Mouse (Mus musculus): ENCODE data around the gene Dtnb. TPM values are rescaled to one million over a fixed set of nuclear protein-coding genes. Genes with fewer than 3 reads are reported as not detected.
A peak's percentile ranks its signal among the peaks of the same experiment; 100 is the strongest.

Dtnb gene
- polyA plus RNA-seq, 1 experiment from 2014 or later = 42.4 TPM

DNA sequence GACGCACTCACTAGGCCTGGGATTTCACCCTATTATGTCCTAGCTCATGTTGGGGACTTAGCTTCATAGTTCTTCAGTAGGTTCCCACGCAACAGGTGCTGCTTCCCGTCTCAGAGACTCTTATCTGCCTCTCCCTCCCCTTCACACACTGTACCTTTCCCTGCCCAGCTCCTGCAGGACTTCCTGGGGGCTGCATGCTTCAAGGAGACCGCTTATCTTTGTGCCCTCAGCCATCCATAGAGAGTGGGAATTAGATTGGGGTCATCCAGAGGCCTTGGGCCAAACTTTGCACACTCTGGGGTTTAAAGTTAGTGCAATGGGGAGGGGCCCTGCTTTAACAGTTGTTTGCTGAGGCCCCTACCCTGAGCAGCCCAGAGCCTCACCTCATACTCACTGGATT is 212.5 kb downstream of the Dtnb start:
- 70% methylated on average over 4 of the region's 4 CpGs for WGBS
- no peak for DNase-seq (ENCODE audit: low spot score)
- Histone ChIP-seq H3K4me1 (ENCODE audit: control insufficient read depth, insufficient read depth, low read length) (peaks cover 21% of the 10 kb centered on the region), H3K9me3 (ENCODE audit: control insufficient read depth, low read length) (no peaks in the 10 kb centered on the region), H3K27ac (ENCODE audit: low read depth, low read length) (no peak overlapping the region), H3K9ac (ENCODE audit: low read length) (no peak overlapping the region), H3K4me3 (ENCODE audit: low read depth, low read length) (no peak overlapping the region), H3K27me3 (ENCODE audit: control insufficient read depth, insufficient read depth, low read length) (no peaks in the 10 kb centered on the region), H3K4me2 (ENCODE audit: low read depth) (no peak overlapping the region), H3K36me3 (ENCODE audit: control insufficient read depth, insufficient read depth, low read length) (no peaks in the 10 kb centered on the region)
- no peak for ATAC-seq (ENCODE audit: insufficient read depth, low FRiP score, low TSS enrichment)

DNA sequence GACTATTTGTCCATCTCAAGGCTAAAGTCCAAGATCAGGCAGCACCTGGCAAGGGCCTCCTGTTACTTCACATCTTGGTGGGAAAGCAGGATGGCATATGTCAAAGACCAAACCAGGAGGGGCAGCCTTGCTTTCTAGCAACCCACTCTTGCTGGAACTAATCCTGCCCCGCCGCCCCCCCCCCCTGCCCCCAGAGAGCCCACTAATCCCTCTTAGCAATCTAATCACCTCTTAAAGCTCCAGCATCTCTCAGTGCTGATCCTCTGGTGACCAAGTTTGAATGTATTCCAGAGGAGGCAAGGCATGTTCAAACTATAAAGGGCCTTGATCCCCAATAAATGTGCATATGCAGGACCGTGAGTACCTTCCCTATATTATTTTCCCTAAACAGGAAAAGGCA is 214.9 kb downstream of the Dtnb start:
- Histone ChIP-seq H3K4me1 (ENCODE audit: control insufficient read depth, insufficient read depth, low read length) (peaks cover 11% of the 10 kb centered on the region), H3K9me3 (ENCODE audit: control insufficient read depth, low read length) (no peaks in the 10 kb centered on the region), H3K27ac (ENCODE audit: low read depth, low read length) (no peak overlapping the region), H3K4me3 (ENCODE audit: low read depth, low read length) (no peak overlapping the region), H3K36me3 (ENCODE audit: control insufficient read depth, insufficient read depth, low read length) (no peaks in the 10 kb centered on the region), H3K9ac (ENCODE audit: low read length) (no peak overlapping the region), H3K4me2 (ENCODE audit: low read depth) (no peak overlapping the region), H3K27me3 (ENCODE audit: control insufficient read depth, insufficient read depth, low read length) (no peaks in the 10 kb centered on the region)
- WGBS = 75% methylated on average over 3 of the region's 3 CpGs
- ATAC-seq (ENCODE audit: insufficient read depth, low FRiP score, low TSS enrichment) (no peak), DNase-seq (ENCODE audit: low spot score) (no peak)

DNA sequence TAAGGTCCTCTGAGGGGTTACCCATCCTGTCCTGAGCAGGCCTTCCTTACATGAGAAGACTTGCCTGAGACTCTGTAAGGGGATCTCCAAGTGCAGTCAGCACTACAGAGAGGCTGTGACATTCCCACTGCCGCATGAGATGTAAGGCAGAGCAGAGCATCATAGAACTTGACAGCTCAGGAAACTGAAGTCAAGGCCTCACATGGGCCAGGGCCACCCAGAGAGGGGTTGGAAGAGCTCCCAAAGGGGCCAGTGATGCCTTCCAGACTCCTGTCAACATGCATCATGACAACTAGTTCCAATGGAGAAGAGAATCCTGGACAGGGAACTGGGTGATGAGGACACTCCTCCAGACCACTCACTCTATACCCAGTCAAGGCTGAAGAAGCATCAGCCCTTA is 215.4 kb downstream of the Dtnb start:
- Histone ChIP-seq H3K27ac (ENCODE audit: low read depth, low read length) (no peak overlapping the region), H3K9me3 (ENCODE audit: control insufficient read depth, low read length) (no peaks in the 10 kb centered on the region), H3K9ac (ENCODE audit: low read length) (no peak overlapping the region), H3K36me3 (ENCODE audit: control insufficient read depth, insufficient read depth, low read length) (no peaks in the 10 kb centered on the region), H3K4me1 (ENCODE audit: control insufficient read depth, insufficient read depth, low read length) (peaks cover 11% of the 10 kb centered on the region), H3K4me2 (ENCODE audit: low read depth) (no peak overlapping the region), H3K27me3 (ENCODE audit: control insufficient read depth, insufficient read depth, low read length) (no peaks in the 10 kb centered on the region), H3K4me3 (ENCODE audit: low read depth, low read length) (no peak overlapping the region)
- no peak for ATAC-seq (ENCODE audit: insufficient read depth, low FRiP score, low TSS enrichment)
- DNase-seq (ENCODE audit: low spot score) = no peak
- 74% methylated on average over 1 of the region's 1 CpGs for WGBS

DNA sequence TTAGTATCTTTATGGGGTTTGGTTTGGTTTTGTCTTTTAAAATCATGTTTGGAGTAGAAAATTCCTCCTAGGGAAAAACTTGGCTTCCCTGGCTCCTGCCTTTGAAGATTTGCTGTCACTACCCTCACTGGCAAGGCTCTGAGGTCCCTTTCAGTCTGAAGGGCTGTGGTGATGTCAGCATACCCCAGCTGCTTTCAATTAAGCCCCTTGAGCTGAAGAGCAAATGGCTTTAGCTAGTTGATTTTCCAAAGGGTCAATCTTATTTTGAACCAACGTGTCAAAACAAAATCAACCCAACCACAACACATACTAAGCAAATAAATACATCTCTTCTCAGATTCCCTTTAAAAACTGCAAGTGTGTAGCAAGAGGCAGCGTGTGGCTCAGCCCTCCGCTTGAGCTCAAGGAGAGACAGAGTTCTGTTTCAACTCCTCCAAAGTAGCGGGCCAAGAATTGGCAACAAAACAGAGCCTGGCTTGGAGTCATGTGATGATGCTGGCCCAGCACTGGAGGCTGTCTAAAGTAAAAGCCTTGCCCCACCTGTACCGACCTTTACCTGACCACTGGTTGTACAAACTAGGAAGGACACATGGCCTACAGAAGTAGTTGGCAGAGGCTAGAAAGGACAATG is 216.4 kb downstream of the Dtnb start:
- no peaks in the 10 kb centered on the region for H3K27me3 ChIP-seq (ENCODE audit: control insufficient read depth, insufficient read depth, low read length)
- 65% methylated on average over 5 of the region's 5 CpGs for WGBS
- H3K4me1 ChIP-seq (ENCODE audit: control insufficient read depth, insufficient read depth, low read length) = peaks cover 7% of the 10 kb centered on the region
- H3K9ac ChIP-seq (ENCODE audit: low read length) = no peak overlapping the region
- H3K27ac ChIP-seq (ENCODE audit: low read depth, low read length) = no peak overlapping the region
- DNase-seq (ENCODE audit: low spot score) (no peak), ATAC-seq (ENCODE audit: insufficient read depth, low FRiP score, low TSS enrichment) (no peak)
- H3K4me3 ChIP-seq (ENCODE audit: low read depth, low read length) = no peak overlapping the region
- H3K36me3 ChIP-seq (ENCODE audit: control insufficient read depth, insufficient read depth, low read length) = no peaks in the 10 kb centered on the region
- no peaks in the 10 kb centered on the region for H3K9me3 ChIP-seq (ENCODE audit: control insufficient read depth, low read length)
- no peak overlapping the region for H3K4me2 ChIP-seq (ENCODE audit: low read depth)

DNA sequence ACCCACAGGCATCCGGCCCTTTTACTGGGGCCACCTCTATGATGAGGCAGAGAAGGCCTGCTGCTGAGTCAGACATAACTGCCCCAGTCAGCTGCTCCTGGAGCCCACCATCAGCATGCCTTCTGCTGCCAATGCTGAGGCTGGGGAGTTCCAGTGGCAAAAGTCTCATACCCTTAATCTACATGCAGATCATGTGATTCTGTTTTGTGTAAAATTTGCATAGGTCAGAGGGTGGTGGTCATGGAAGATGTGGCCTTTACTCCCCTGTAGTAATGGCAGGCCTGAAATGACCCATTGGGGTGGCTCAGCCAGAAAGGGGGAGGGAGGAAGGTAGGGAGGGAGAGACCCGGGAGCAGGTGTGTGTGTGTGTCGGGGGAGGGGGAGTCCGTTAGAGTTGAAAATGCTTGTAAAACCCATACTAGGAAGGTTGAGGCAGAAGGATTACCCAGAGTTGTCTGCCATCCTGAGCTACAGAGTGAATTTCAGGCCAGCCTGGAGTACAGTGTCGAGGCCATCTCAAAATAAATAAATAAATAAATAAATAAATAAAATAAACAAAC is 217.5 kb downstream of the Dtnb start:
- Histone ChIP-seq H3K9ac (ENCODE audit: low read length) (no peak overlapping the region), H3K27me3 (ENCODE audit: control insufficient read depth, insufficient read depth, low read length) (no peaks in the 10 kb centered on the region), H3K9me3 (ENCODE audit: control insufficient read depth, low read length) (no peaks in the 10 kb centered on the region), H3K4me1 (ENCODE audit: control insufficient read depth, insufficient read depth, low read length) (peaks cover under 1% of the 10 kb centered on the region; the same call in 1 of the 2 replicates), H3K4me2 (ENCODE audit: low read depth) (no peak overlapping the region), H3K4me3 (ENCODE audit: low read depth, low read length) (no peak overlapping the region), H3K36me3 (ENCODE audit: control insufficient read depth, insufficient read depth, low read length) (no peaks in the 10 kb centered on the region), H3K27ac (ENCODE audit: low read depth, low read length) (no peak overlapping the region)
- DNase-seq (ENCODE audit: low spot score) = no peak
- ATAC-seq (ENCODE audit: insufficient read depth, low FRiP score, low TSS enrichment) = no peak
- WGBS = 70% methylated on average over 5 of the region's 5 CpGs

DNA sequence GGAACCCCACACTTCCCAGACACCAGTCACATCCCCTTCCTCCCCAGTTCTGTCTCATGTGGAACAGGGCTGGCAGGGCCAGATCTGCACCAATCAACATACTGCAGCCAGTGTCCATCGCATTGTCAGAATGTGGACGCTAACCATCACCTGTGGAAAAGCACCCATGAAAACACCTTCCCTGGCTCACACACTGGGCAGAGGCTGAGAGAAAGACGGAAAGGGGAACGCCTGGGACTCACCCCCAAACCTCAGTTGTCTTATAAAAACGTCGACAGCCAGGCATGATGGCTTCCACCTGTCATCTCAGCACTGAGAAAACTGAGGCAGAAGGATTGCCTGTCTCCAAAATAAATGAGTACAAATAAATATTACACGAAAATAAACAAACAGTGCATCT is 219.1 kb downstream of the Dtnb start:
- Histone ChIP-seq H3K9ac (ENCODE audit: low read length) (no peak overlapping the region), H3K4me3 (ENCODE audit: low read depth, low read length) (no peak overlapping the region), H3K27ac (ENCODE audit: low read depth, low read length) (no peak overlapping the region), H3K4me1 (ENCODE audit: control insufficient read depth, insufficient read depth, low read length) (no peaks in the 10 kb centered on the region; the same call in 1 of the 2 replicates), H3K27me3 (ENCODE audit: control insufficient read depth, insufficient read depth, low read length) (no peaks in the 10 kb centered on the region), H3K36me3 (ENCODE audit: control insufficient read depth, insufficient read depth, low read length) (no peaks in the 10 kb centered on the region), H3K9me3 (ENCODE audit: control insufficient read depth, low read length) (no peaks in the 10 kb centered on the region), H3K4me2 (ENCODE audit: low read depth) (peak overlapping the region; percentile 30)
- 57% methylated on average over 7 of the region's 7 CpGs for WGBS
- 0 out of 2 replicates have a peak, but pooled peaks have one; percentile 10 for ATAC-seq (ENCODE audit: insufficient read depth, low FRiP score, low TSS enrichment)
- no peak for DNase-seq (ENCODE audit: low spot score)

DNA sequence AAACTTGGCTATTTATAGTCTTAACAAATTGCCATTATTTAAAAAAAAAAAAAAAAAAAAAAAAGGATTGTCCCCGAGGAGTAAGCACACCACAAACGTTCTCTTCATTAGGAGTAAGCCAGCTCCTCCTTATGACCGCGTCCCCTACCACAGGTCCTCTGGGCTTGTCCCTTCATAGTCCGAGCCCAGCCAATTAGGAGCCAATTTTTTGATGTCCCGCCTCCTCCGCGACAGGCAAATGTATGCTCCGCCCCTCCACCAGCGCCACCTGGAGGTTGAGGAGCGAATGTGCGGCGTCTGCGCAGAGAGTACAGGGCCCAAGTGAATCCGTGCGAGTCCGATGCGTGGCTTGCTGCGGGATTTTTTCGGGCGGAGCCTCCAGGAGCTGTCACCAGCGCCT is 219.6 kb downstream of the Dtnb start:
- DNase-seq (ENCODE audit: low spot score) (peak; percentile 94), ATAC-seq (ENCODE audit: insufficient read depth, low FRiP score, low TSS enrichment) (peak; percentile 96)
- no peak overlapping the region for H3K27ac ChIP-seq (ENCODE audit: low read depth, low read length)
- H3K9ac ChIP-seq (ENCODE audit: low read length) = peak overlapping the region; percentile 44; the same call in 1 of the 2 replicates
- no peaks in the 10 kb centered on the region; the same call in 1 of the 2 replicates for H3K4me1 ChIP-seq (ENCODE audit: control insufficient read depth, insufficient read depth, low read length)
- peak overlapping the region; percentile 25 for H3K4me3 ChIP-seq (ENCODE audit: low read depth, low read length)
- H3K4me2 ChIP-seq (ENCODE audit: low read depth) = peak overlapping the region; percentile 47
- no peaks in the 10 kb centered on the region for H3K9me3 ChIP-seq (ENCODE audit: control insufficient read depth, low read length)
- WGBS = 0% methylated on average over 22 of the region's 22 CpGs
- no peaks in the 10 kb centered on the region for H3K36me3 ChIP-seq (ENCODE audit: control insufficient read depth, insufficient read depth, low read length)
- H3K27me3 ChIP-seq (ENCODE audit: control insufficient read depth, insufficient read depth, low read length) = no peaks in the 10 kb centered on the region

DNA sequence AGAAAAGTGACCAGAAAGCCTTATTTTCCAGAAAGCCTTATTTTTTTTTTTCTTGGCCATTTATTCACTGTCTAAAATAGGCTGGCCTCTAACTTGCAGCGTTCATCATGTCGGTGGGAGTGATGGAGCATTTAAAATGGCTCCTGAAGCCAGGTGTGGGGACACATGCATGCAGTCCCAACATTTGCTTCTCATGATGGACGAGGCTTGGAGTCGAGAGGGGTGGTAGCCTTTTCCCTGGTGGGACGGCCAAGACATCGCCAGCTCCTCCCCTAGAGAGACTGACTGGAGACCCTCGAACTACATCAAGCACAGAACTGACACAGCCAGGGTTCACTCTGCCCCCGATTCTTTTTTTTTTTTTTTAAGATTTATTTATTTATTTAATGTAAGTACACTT is 220.1 kb downstream of the Dtnb start:
- no peaks in the 10 kb centered on the region for H3K36me3 ChIP-seq (ENCODE audit: control insufficient read depth, insufficient read depth, low read length)

DNA sequence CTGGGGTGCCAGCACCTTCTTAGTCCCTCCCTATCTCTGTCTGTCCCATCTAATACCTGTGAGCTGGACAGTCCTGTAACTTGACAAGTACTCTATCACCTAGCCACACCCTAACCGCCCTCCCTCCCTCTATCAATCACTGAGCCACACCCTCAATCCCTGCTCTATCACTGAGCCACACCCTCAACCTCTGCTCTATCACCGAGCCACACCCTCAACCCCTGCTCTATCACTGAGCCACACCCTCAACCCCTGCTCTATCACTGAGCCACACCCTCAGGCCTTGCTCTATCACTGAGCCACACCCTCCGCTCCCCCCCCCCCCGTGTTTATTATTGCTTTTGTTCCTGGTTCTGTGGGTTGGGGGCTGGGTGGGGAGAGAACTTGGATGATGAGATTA is 223.4 kb downstream of the Dtnb start:
- 30% methylated on average over 4 of the region's 4 CpGs for WGBS
- ATAC-seq (ENCODE audit: insufficient read depth, low FRiP score, low TSS enrichment) (no peak), DNase-seq (ENCODE audit: low spot score) (no peak)
- Histone ChIP-seq H3K9me3 (ENCODE audit: control insufficient read depth, low read length) (no peaks in the 10 kb centered on the region), H3K27ac (ENCODE audit: low read depth, low read length) (no peak overlapping the region), H3K36me3 (ENCODE audit: control insufficient read depth, insufficient read depth, low read length) (no peaks in the 10 kb centered on the region), H3K4me2 (ENCODE audit: low read depth) (no peak overlapping the region), H3K9ac (ENCODE audit: low read length) (no peak overlapping the region), H3K4me3 (ENCODE audit: low read depth, low read length) (no peak overlapping the region), H3K4me1 (ENCODE audit: control insufficient read depth, insufficient read depth, low read length) (no peaks in the 10 kb centered on the region; the same call in 1 of the 2 replicates), H3K27me3 (ENCODE audit: control insufficient read depth, insufficient read depth, low read length) (no peaks in the 10 kb centered on the region)

More for the DNA sequence above, 220.1 kb downstream of the Dtnb start:
- 23% methylated on average over 8 of the region's 8 CpGs for WGBS
- H3K27me3 ChIP-seq (ENCODE audit: control insufficient read depth, insufficient read depth, low read length) = no peaks in the 10 kb centered on the region
- peak overlapping the region; percentile 47 for H3K4me2 ChIP-seq (ENCODE audit: low read depth)
- no peaks in the 10 kb centered on the region for H3K9me3 ChIP-seq (ENCODE audit: control insufficient read depth, low read length)
- peak; percentile 22 for DNase-seq (ENCODE audit: low spot score)
- no peaks in the 10 kb centered on the region; the same call in 1 of the 2 replicates for H3K4me1 ChIP-seq (ENCODE audit: control insufficient read depth, insufficient read depth, low read length)
- peak overlapping the region; percentile 25 for H3K4me3 ChIP-seq (ENCODE audit: low read depth, low read length)
- ATAC-seq (ENCODE audit: insufficient read depth, low FRiP score, low TSS enrichment) = peak; percentile 29; the same call in 1 of the 2 replicates
- peak overlapping the region; percentile 44; the same call in 1 of the 2 replicates for H3K9ac ChIP-seq (ENCODE audit: low read length)
- no peak overlapping the region for H3K27ac ChIP-seq (ENCODE audit: low read depth, low read length)
